Mouse (Mus musculus) kidney, adult 2 months (tissue): ENCODE data around the gene Cngb1. TPM values are rescaled to one million over a fixed set of nuclear protein-coding genes. Genes with fewer than 3 reads are reported as not detected.
A peak's percentile ranks its signal among the peaks of the same experiment; 100 is the strongest.

Experiments used
- DNase-seq: peaks from one replicate; pipeline ENCODE4 v3.0.0; 2021
- H3K27ac ChIP-seq: fragments of 200-500 bp; 2 replicates; pipeline ENCODE4 v1.5.1; 2012; ENCODE audit warnings: low read depth, low read length, control low read depth, inconsistent platforms; ENCODE audit not compliant: insufficient read depth
- H3K27me3 ChIP-seq: fragments of 200-500 bp; replicated peaks from 2 replicates; pipeline ENCODE4 v1.6.1; 2012; ENCODE audit warnings: mild to moderate bottlenecking, moderate library complexity, low read length, inconsistent platforms; ENCODE audit not compliant: control insufficient read depth, insufficient read depth
- H3K36me3 ChIP-seq: fragments of 200-500 bp; 2 replicates; pipeline ENCODE4 v1.6.1; 2012; ENCODE audit warnings: mild to moderate bottlenecking, moderate library complexity, low read length, inconsistent platforms; ENCODE audit not compliant: control insufficient read depth, insufficient read depth
- H3K4me1 ChIP-seq: fragments of 200-500 bp; 2 replicates; pipeline ENCODE4 v1.6.1; 2011; ENCODE audit warnings: low read length; ENCODE audit not compliant: control insufficient read depth, insufficient read depth
- H3K4me3 ChIP-seq: fragments of 200-500 bp; 2 replicates; pipeline ENCODE4 v1.5.1; 2011; ENCODE audit warnings: mild to moderate bottlenecking, low read depth, low read length, control low read depth; ENCODE audit not compliant: insufficient read depth
- CTCF ChIP-seq: fragments of 200-500 bp; conservative IDR thresholded peaks from 2 replicates; pipeline ENCODE4 v1.5.1; 2011; ENCODE audit warnings: low read depth, mild to moderate bottlenecking, control low read depth, low read length, moderate library complexity, mixed read lengths; ENCODE audit not compliant: insufficient read depth, insufficient read length
- POLR2A ChIP-seq: fragments of 200-500 bp; IDR thresholded peaks from one replicate; pipeline ENCODE4 v1.6.1; 2011; ENCODE audit warnings: low read depth, low read length, control low read depth
- WGBS: fragments of 180-500 bp; shearing (Covaris S2); methylation state at CpG from one replicate; pipeline ENCODE4 v1.1.7; 2018; 5-methylcytosine and 5-hydroxymethylcytosine counted together
- polyA plus RNA-seq: library from polyadenylated mRNA; depleted of rRNA; stranded (reverse); fragments of >200 nt; gene quantifications from 2 replicates; pipeline ENCODE4 v1.2.3, GENCODE M21; 2012

Cngb1 gene
- polyA plus RNA-seq, 1 experiment, result 0.38 TPM

DNA sequence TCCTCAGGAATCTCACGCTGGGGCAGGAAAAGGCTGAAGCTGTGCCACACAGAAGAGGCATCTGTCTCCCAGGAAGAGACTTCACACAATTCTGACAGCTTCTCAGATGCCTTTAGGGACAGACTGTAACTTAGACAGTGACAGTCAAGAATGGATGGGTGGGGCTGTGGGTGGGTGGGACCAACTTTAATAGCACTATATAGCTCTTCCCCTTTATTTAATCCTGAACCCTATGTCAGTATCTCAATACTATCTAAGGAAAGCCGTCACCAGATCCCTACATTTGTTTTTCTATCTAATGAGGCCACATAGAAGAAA lies 79.3 kb downstream of the Cngb1 start:
- Histone ChIP-seq H3K27me3 (no peaks in the 10 kb centered on the region; the same call in 1 of the 2 replicates), H3K36me3 (no peaks in the 10 kb centered on the region), H3K4me1 (no peaks in the 10 kb centered on the region), H3K4me3 (no peak overlapping the region), H3K27ac (no peak overlapping the region)
- TF ChIP-seq POLR2A, result no peak
- no peak for TF ChIP-seq CTCF
- DNase-seq, result no peak
- 66% methylated on average over 2 of the region's 2 CpGs for WGBS

DNA sequence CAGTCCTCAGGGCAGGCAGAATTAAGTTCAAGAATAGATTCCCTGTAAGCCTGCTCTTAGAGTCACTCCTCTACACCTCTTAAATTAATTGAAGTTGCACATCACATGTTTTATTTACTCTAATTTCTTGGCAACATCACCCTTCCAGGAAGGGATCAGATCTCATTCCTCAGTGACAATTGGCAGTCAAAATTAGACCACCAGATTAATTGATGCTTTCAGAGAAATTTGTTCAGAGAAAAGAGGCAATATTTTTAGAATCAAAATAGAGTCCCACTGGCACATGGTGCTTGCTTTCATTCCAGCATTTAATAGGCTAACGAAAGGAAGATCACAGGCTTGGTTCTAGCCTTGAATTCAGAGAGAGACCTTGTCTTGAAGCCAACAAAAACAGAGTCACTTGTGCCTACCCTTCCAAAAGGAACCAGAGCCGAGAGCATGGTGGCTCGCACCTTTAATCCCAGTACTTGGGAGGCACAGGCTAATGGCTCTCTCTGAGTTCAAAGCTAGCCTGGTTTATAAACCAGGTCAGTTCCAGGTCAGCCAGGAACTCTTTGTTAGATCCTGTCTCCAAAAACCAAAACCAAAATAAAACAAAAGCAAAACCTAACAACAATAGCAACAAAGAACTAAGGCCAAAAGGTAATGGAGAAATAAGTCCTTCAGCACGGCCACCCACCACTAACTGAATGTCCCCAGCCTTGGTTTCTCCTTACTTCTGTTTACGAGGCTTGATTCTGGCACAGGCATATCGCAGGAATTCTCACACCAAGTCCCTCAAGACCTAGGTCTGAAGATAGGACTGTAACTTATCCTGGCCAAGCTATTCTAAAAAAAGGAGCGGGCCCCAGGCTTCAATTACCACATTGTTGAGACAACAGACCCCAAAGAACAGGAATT lies 79.9 kb downstream of the Cngb1 start:
- Histone ChIP-seq H3K36me3 (no peaks in the 10 kb centered on the region), H3K27me3 (no peaks in the 10 kb centered on the region; the same call in 1 of the 2 replicates), H3K27ac (no peak overlapping the region), H3K4me1 (no peaks in the 10 kb centered on the region), H3K4me3 (no peak overlapping the region)
- no peak for TF ChIP-seq CTCF
- no peak for TF ChIP-seq POLR2A
- DNase-seq, result no peak
- 61% methylated on average over 7 of the region's 7 CpGs for WGBS

DNA sequence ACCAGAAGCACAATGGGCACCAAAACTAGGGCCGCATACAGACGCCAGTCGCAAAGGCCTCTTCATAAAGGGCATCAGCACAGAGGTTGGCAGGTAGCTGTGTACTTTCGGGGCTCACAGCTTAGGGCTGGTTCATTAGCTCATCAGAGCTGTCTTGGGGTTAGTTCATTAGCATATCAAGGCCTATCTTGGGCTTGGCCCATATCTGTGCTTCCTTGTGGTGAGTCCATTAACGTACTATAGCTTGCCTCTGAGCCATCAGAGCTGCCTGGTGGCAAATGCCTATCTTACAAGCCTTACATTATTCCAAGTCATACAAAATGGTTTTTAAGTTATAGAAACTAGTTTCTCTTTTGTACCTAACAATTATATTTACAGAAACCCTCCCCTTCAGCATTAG lies 82.4 kb downstream of the Cngb1 start:
- Histone ChIP-seq H3K27me3 (no peaks in the 10 kb centered on the region; the same call in 1 of the 2 replicates), H3K4me1 (no peaks in the 10 kb centered on the region), H3K4me3 (no peak overlapping the region), H3K27ac (no peak overlapping the region), H3K36me3 (no peaks in the 10 kb centered on the region)
- no peak for TF ChIP-seq CTCF
- no peak for TF ChIP-seq POLR2A
- DNase-seq, result no peak
- WGBS, result 96% methylated on average over 5 of the region's 5 CpGs

DNA sequence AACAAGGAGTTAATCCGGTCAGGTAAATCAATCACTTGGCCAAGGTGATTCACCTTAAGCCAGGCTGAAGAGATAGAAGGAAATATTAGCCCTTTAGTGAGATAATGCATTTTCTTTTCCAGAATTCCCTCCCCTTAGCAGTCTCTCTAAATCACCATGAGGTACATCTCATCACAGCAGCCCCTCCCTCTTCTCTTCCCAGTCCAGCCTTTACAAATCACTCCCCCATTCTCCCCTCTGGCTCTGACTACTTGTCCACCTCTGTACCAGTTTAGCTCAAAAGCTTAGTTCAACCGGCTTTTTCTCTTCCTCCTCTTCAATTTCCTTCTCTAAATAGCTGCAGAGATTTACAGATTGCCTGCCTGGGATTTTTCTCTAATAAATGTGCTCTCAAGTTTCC lies 85.3 kb downstream of the Cngb1 start:
- H3K36me3 ChIP-seq, result no peaks in the 10 kb centered on the region
- no peaks in the 10 kb centered on the region for H3K4me1 ChIP-seq
- H3K27ac ChIP-seq, result no peak overlapping the region
- no peak for DNase-seq
- 33% methylated on average over 2 of the region's 2 CpGs for WGBS
- TF ChIP-seq CTCF, result no peak
- no peak for TF ChIP-seq POLR2A
- H3K27me3 ChIP-seq, result no peaks in the 10 kb centered on the region; the same call in 1 of the 2 replicates
- no peak overlapping the region for H3K4me3 ChIP-seq

DNA sequence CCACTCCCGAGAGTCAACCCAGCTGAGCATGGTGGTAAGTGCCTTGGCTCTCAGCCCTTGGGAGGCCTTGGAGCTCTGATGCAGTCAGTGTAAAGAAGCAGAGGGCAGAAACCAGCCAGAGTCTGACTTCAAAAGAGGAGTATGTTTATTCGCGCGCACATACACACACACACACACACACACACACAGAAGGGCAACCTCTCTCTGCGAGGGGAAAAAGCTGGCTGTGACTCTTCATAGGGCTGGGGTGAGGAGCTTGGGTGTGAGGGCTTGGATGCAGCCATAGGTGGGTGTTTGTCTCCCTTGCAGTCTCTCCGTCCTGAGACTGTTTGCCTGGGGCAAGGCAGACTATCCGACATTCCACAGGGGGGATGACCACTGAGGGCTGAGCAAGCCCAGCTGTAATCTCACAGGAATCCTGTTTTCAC lies 85.8 kb downstream of the Cngb1 start:
- no peaks in the 10 kb centered on the region for H3K4me1 ChIP-seq
- H3K4me3 ChIP-seq, result no peak overlapping the region
- no peaks in the 10 kb centered on the region; the same call in 1 of the 2 replicates for H3K27me3 ChIP-seq
- no peak overlapping the region for H3K27ac ChIP-seq
- DNase-seq, result no peak
- 54% methylated on average over 7 of the region's 7 CpGs for WGBS
- H3K36me3 ChIP-seq, result no peaks in the 10 kb centered on the region
- TF ChIP-seq CTCF (no peak), POLR2A (no peak)

DNA sequence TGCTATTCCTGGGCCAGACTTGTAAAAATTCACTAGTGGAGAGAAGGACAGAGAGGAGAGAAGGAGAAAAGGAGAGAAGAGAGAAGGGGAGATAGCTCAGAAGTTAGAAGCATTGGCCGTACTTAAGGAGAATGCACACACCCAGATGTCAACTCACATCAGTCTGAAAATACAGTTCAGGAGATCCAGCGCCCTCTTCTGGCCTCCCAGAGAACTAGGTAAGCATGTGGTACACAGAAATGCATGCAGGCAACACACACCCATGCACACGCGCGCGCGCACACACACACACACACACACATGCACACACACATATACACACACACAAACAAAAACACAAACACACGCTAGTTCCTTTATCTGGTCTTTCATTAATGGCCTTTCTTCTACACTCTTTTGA lies 86.8 kb downstream of the Cngb1 start:
- Histone ChIP-seq H3K36me3 (no peaks in the 10 kb centered on the region), H3K27ac (no peak overlapping the region), H3K27me3 (no peaks in the 10 kb centered on the region; the same call in 1 of the 2 replicates), H3K4me1 (no peaks in the 10 kb centered on the region), H3K4me3 (no peak overlapping the region)
- no peak for DNase-seq
- 93% methylated on average over 8 of the region's 8 CpGs for WGBS
- TF ChIP-seq POLR2A (no peak), CTCF (no peak)

DNA sequence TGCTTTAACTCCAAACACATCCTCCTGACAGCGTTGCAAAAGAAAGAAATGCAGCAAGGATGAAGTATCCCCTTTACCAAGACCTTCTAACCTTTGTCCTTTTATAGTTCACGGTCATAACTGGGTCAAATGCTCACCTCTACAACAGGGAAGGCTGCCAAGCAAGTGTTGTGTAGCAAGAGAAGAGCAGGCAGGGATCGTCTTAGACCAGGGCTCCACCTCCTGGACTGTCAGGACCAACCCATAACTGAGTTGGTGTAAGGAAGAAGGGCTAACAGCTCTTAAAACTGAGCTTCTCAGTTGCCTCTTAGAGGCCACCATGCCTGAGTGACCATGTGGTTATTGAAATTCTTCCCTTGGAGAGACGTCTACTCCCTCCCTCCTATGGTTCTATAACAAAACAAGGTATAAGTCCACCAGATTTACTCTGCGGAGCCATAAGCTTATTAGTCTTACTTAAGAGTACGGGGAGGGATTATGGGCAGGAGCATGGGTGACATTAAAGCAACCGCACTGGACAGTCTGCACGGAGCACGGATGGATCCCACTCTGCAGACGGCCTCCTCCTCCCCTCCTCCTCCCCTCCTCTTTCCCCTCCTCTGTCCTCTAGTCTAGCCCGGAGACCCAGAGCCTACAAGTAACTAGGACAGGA lies 90.5 kb downstream of the Cngb1 start:
- H3K4me1 ChIP-seq, result no peaks in the 10 kb centered on the region
- peak; percentile 35 for DNase-seq
- no peaks in the 10 kb centered on the region for H3K36me3 ChIP-seq
- H3K27me3 ChIP-seq, result no peaks in the 10 kb centered on the region
- H3K4me3 ChIP-seq, result no peak overlapping the region
- TF ChIP-seq CTCF (no peak; the same call in 1 of the 2 replicates), POLR2A (no peak)
- H3K27ac ChIP-seq, result no peak overlapping the region
- WGBS, result 41% methylated on average over 11 of the region's 11 CpGs
